Mouse (Mus musculus): ENCODE measurements at regions not wholly inside any gene's neighbourhood (a gene's known extent, or its start where the extent isn't known, plus 50 kb on each side); places are given as distances from the start of the nearest gene placed in this dataset.

DNA sequence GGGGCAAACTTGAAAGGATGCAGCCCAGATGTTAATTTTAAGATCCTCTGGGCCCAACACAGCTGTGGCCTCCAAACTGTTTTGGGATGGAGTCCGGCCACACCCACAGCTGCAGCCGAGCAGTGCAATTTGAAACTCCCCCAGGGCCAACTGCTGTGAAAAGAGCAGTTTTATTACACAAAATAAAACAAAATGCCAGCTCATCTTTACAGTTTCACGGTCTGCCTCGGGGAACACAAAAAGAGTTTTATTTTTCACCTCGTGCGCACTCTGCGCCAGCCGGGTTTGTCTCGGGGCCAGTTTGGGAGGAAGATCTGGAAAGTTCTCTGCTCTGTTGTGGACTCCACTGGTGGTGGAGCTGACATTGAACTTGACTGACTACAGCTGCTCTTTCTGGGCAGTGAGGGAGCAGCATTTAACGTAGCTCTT, 174.8 kb downstream of the Mtx2 start:
- Histone ChIP-seq H3K27ac (ENCODE audit: control insufficient read depth, insufficient read depth, low read length) (no peak overlapping the region), H3K4me3 (ENCODE audit: control insufficient read depth, insufficient read depth, low read length) (no peak overlapping the region), H3K27me3 (ENCODE audit: control insufficient read depth, insufficient read depth, low read length) (no peaks in the 10 kb centered on the region), H3K4me1 (replicated peaks; ENCODE audit: control insufficient read depth, insufficient read depth, low read length) (no peaks in the 10 kb centered on the region), H3K36me3 (ENCODE audit: control insufficient read depth, insufficient read depth, low read length) (no peaks in the 10 kb centered on the region)
- no peak for DNase-seq
- WGBS, result 89% methylated on average over 10 of the region's 10 CpGs
- TF ChIP-seq CTCF (IDR thresholded peaks at IDR 0.05; ENCODE audit: borderline replicate concordance, control insufficient read depth, extremely low read depth, insufficient read depth, low read length, poor library complexity) (no peak), POLR2A (IDR thresholded peaks at IDR 0.05; ENCODE audit: control insufficient read depth, extremely low read depth, insufficient read depth, low read length, poor library complexity) (no peak)

DNA sequence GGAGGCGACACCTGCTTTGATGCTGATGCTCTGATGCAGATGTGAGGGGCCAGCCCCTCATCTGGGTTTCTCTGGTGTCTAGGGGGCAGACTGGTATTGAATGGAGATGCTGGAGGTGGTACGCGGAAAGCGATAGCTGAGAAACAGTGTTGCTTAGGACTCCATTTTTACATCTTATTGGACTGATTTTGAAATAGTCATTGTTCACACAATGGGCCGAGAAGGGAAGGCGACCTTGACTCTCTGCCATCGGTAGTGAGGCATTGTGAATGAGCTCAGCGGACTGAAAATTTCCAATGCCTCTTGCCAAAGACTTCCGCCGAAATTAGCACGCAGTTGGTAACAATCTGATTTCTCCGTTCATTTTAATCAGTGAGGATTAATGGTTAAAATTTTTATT, 177.0 kb downstream of the Mtx2 start:
- Histone ChIP-seq H3K4me1 (replicated peaks; ENCODE audit: control insufficient read depth, insufficient read depth, low read length) (no peaks in the 10 kb centered on the region), H3K27ac (ENCODE audit: control insufficient read depth, insufficient read depth, low read length) (no peak overlapping the region), H3K27me3 (ENCODE audit: control insufficient read depth, insufficient read depth, low read length) (no peaks in the 10 kb centered on the region), H3K36me3 (ENCODE audit: control insufficient read depth, insufficient read depth, low read length) (no peaks in the 10 kb centered on the region), H3K4me3 (ENCODE audit: control insufficient read depth, insufficient read depth, low read length) (no peak overlapping the region)
- no peak for DNase-seq
- 93% methylated on average over 12 of the region's 12 CpGs for WGBS
- no peak for TF ChIP-seq POLR2A (IDR thresholded peaks at IDR 0.05; ENCODE audit: control insufficient read depth, extremely low read depth, insufficient read depth, low read length, poor library complexity)
- no peak for TF ChIP-seq CTCF (IDR thresholded peaks at IDR 0.05; ENCODE audit: borderline replicate concordance, control insufficient read depth, extremely low read depth, insufficient read depth, low read length, poor library complexity)

DNA sequence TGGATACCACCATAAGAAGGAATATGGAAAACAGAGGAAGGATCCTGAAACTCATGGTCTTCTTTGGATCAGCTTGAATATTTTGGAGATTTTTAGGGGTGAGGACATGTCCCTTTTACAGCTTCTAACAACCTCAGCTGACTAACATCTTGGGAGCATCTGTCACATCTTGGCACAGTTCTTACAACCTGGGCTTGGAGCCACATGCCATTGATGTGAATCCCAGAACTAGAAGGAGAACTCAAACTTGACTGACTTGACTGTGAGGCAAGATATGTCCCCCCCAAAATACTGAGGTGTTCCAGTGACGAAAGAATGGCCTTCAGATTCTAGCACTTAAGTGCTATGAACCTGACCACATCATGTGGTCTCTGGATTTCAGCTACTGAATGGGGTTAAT, 182.5 kb downstream of the Mtx2 start:
- Histone ChIP-seq H3K36me3 (ENCODE audit: control insufficient read depth, insufficient read depth, low read length) (no peaks in the 10 kb centered on the region), H3K27me3 (ENCODE audit: control insufficient read depth, insufficient read depth, low read length) (no peaks in the 10 kb centered on the region), H3K4me1 (replicated peaks; ENCODE audit: control insufficient read depth, insufficient read depth, low read length) (no peaks in the 10 kb centered on the region), H3K27ac (ENCODE audit: control insufficient read depth, insufficient read depth, low read length) (no peak overlapping the region), H3K4me3 (ENCODE audit: control insufficient read depth, insufficient read depth, low read length) (no peak overlapping the region)
- 92% methylated on average over 1 of the region's 1 CpGs for WGBS
- no peak for DNase-seq
- TF ChIP-seq POLR2A (IDR thresholded peaks at IDR 0.05; ENCODE audit: control insufficient read depth, extremely low read depth, insufficient read depth, low read length, poor library complexity), result no peak
- no peak for TF ChIP-seq CTCF (IDR thresholded peaks at IDR 0.05; ENCODE audit: borderline replicate concordance, control insufficient read depth, extremely low read depth, insufficient read depth, low read length, poor library complexity)

DNA sequence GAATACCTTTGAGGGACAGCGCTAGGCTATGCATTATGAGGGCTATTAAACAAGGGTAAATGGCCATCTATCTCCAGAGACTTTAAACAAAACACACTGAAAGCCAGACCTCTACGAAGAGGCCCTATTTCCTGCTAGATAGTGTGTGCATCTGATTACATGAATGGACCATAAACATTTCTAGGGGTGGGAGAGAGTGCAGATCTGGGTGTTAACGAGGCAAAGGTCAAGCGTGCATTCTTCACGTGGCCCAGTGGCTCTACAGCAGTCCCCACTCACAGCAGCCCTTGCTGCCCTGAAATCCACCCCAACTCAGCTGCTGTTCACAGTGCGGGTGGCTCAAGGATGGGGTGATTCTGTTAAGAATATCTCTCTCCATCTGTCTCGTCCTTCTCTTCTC, 185.0 kb downstream of the Mtx2 start:
- TF ChIP-seq POLR2A (IDR thresholded peaks at IDR 0.05; ENCODE audit: control insufficient read depth, extremely low read depth, insufficient read depth, low read length, poor library complexity) (no peak), CTCF (IDR thresholded peaks at IDR 0.05; ENCODE audit: borderline replicate concordance, control insufficient read depth, extremely low read depth, insufficient read depth, low read length, poor library complexity) (no peak)
- H3K27ac ChIP-seq (ENCODE audit: control insufficient read depth, insufficient read depth, low read length), result no peak overlapping the region
- no peak for DNase-seq
- H3K4me3 ChIP-seq (ENCODE audit: control insufficient read depth, insufficient read depth, low read length), result no peak overlapping the region
- no peaks in the 10 kb centered on the region for H3K36me3 ChIP-seq (ENCODE audit: control insufficient read depth, insufficient read depth, low read length)
- 85% methylated on average over 7 of the region's 7 CpGs for WGBS
- no peaks in the 10 kb centered on the region for H3K4me1 ChIP-seq (replicated peaks; ENCODE audit: control insufficient read depth, insufficient read depth, low read length)
- no peaks in the 10 kb centered on the region for H3K27me3 ChIP-seq (ENCODE audit: control insufficient read depth, insufficient read depth, low read length)

DNA sequence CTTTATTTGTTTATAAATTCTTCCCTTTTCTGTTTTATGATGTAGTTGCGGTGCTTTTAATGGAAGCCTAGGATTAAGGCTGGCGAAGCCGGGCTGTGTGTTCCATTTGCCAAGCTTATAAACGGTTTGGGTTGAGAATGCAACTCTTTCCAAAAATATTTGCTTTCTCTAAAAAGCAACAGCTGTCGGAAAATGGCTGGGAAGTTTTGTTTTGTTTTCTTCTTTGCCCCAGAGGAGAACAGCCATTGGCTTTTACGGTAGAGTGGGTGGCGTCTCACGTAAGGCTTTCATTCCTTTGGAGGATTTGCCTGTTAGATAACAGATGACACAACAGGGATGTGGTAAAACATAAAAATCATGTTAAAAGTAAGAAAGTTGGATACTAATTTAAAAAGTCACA, 186.4 kb downstream of the Mtx2 start:
- no peak overlapping the region for H3K27ac ChIP-seq (ENCODE audit: control insufficient read depth, insufficient read depth, low read length)
- H3K4me3 ChIP-seq (ENCODE audit: control insufficient read depth, insufficient read depth, low read length), result no peak overlapping the region
- TF ChIP-seq CTCF (IDR thresholded peaks at IDR 0.05; ENCODE audit: borderline replicate concordance, control insufficient read depth, extremely low read depth, insufficient read depth, low read length, poor library complexity) (no peak), POLR2A (IDR thresholded peaks at IDR 0.05; ENCODE audit: control insufficient read depth, extremely low read depth, insufficient read depth, low read length, poor library complexity) (no peak)
- no peaks in the 10 kb centered on the region for H3K36me3 ChIP-seq (ENCODE audit: control insufficient read depth, insufficient read depth, low read length)
- 88% methylated on average over 8 of the region's 8 CpGs for WGBS
- DNase-seq, result no peak
- H3K27me3 ChIP-seq (ENCODE audit: control insufficient read depth, insufficient read depth, low read length), result no peaks in the 10 kb centered on the region
- no peaks in the 10 kb centered on the region for H3K4me1 ChIP-seq (replicated peaks; ENCODE audit: control insufficient read depth, insufficient read depth, low read length)

DNA sequence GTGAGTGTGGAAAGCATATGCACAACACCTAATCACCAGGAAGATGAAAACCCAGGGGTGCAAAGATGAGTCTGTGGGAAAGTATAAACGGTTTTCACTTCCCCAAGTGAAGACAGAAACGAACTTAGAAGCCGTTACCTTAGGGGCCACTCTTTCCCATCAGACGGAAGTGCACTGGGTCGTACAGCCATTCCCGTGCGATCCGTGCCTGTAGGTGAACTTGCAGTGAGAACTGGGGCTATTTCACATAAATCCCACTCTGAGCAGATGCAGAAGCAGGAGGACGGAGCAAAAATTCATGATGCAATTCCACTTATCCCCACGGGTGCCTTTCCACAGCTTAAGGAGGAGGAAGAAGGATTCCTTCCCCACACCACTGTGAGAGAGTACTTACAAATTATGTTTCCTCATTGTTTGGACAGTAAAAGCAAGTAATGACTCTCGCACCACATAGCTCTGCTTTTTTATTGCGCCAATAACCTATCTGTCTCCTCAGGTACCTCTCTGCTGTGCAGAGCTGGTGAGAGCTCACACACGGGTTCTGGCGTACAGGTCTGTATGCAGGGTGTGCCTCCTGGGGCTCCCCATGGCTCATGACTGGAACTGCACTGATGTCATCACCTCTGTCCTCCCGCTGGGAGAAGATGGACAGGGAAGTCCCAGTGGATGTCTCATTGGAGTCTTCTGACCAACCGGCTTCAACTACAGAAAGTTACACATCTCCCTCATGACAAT, 189.6 kb downstream of the Mtx2 start:
- H3K27ac ChIP-seq (ENCODE audit: control insufficient read depth, insufficient read depth, low read length), result no peak overlapping the region
- H3K36me3 ChIP-seq (ENCODE audit: control insufficient read depth, insufficient read depth, low read length), result no peaks in the 10 kb centered on the region
- no peaks in the 10 kb centered on the region; the same call in 1 of the 2 replicates for H3K27me3 ChIP-seq (ENCODE audit: control insufficient read depth, insufficient read depth, low read length)
- WGBS, result 80% methylated on average over 16 of the region's 16 CpGs
- no peak for DNase-seq
- peaks cover 3% of the 10 kb centered on the region for H3K4me1 ChIP-seq (replicated peaks; ENCODE audit: control insufficient read depth, insufficient read depth, low read length)
- no peak overlapping the region for H3K4me3 ChIP-seq (ENCODE audit: control insufficient read depth, insufficient read depth, low read length)
- TF ChIP-seq CTCF (IDR thresholded peaks at IDR 0.05; ENCODE audit: borderline replicate concordance, control insufficient read depth, extremely low read depth, insufficient read depth, low read length, poor library complexity) (no peak), POLR2A (IDR thresholded peaks at IDR 0.05; ENCODE audit: control insufficient read depth, extremely low read depth, insufficient read depth, low read length, poor library complexity) (no peak)
